Mouse (Mus musculus) kidney, adult 2 months (tissue): ENCODE results near the gene Pabpc1l. TPM values are rescaled to one million over a fixed set of nuclear protein-coding genes. Genes with fewer than 3 reads are reported as not detected.
A peak's percentile ranks its signal among the peaks of the same experiment; 100 is the strongest.
"Not testable (repeated sequence)": the region's sequence is repeated elsewhere in the genome, so short reads cannot be mapped to it uniquely, and the experiment has no call there.

Experiments used
- DNase-seq: peaks from one replicate; pipeline ENCODE4 v3.0.0; 2021
- H3K27ac ChIP-seq: fragments of 200-500 bp; 2 replicates; pipeline ENCODE4 v1.5.1; 2012; ENCODE audit warnings: low read depth, low read length, control low read depth, inconsistent platforms; ENCODE audit not compliant: insufficient read depth
- H3K27me3 ChIP-seq: fragments of 200-500 bp; replicated peaks from 2 replicates; pipeline ENCODE4 v1.6.1; 2012; ENCODE audit warnings: mild to moderate bottlenecking, moderate library complexity, low read length, inconsistent platforms; ENCODE audit not compliant: control insufficient read depth, insufficient read depth
- H3K36me3 ChIP-seq: fragments of 200-500 bp; 2 replicates; pipeline ENCODE4 v1.6.1; 2012; ENCODE audit warnings: mild to moderate bottlenecking, moderate library complexity, low read length, inconsistent platforms; ENCODE audit not compliant: control insufficient read depth, insufficient read depth
- H3K4me1 ChIP-seq: fragments of 200-500 bp; 2 replicates; pipeline ENCODE4 v1.6.1; 2011; ENCODE audit warnings: low read length; ENCODE audit not compliant: control insufficient read depth, insufficient read depth
- H3K4me3 ChIP-seq: fragments of 200-500 bp; 2 replicates; pipeline ENCODE4 v1.5.1; 2011; ENCODE audit warnings: mild to moderate bottlenecking, low read depth, low read length, control low read depth; ENCODE audit not compliant: insufficient read depth
- CTCF ChIP-seq: fragments of 200-500 bp; conservative IDR thresholded peaks from 2 replicates; pipeline ENCODE4 v1.5.1; 2011; ENCODE audit warnings: low read depth, mild to moderate bottlenecking, control low read depth, low read length, moderate library complexity, mixed read lengths; ENCODE audit not compliant: insufficient read depth, insufficient read length
- POLR2A ChIP-seq: fragments of 200-500 bp; IDR thresholded peaks from one replicate; pipeline ENCODE4 v1.6.1; 2011; ENCODE audit warnings: low read depth, low read length, control low read depth
- WGBS: fragments of 180-500 bp; shearing (Covaris S2); methylation state at CpG from one replicate; pipeline ENCODE4 v1.1.7; 2018; 5-methylcytosine and 5-hydroxymethylcytosine counted together
- polyA plus RNA-seq: library from polyadenylated mRNA; depleted of rRNA; stranded (reverse); fragments of >200 nt; gene quantifications from 2 replicates; pipeline ENCODE4 v1.2.3, GENCODE M21; 2012

Gene Pabpc1l
- polyA plus RNA-seq, 1 experiment: 3.7 TPM

DNA sequence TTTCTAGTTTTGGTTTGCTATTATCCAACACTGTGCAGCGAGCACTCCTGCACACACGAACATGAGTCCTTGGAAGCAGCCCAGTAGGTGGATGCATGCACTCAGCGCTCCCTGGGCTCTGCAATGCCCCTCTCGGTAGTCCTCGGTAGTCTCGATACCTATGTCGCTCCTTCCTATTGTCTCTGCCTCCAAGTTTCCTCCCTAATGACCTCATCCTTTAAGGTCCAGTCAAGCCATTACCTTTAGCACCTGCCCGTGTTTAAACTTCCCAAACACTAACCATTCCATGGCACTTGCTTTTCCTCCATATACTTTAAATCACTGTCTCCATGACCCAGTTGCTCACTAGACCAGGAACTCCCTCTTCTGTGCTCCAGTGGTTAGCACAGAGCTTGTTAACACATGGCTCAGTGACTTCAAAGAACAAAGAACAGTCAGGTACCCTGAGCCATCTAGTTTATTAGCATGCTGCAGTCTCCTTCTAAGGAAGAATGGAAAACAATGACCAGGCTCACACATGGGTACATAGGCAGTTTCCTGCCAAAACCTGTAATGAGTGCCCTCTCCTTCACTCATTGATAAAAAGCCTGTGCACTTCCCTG, 34.5 kb downstream of the Pabpc1l start:
- WGBS: 46% methylated on average over 8 of the region's 8 CpGs
- Histone ChIP-seq H3K36me3 (peaks cover 2% of the 10 kb centered on the region), H3K27me3 (no peaks in the 10 kb centered on the region), H3K4me3 (no peak overlapping the region), H3K4me1 (no peaks in the 10 kb centered on the region; the same call in 1 of the 2 replicates), H3K27ac (no peak overlapping the region)
- DNase-seq: peak; percentile 53
- TF ChIP-seq CTCF: no peak
- TF ChIP-seq POLR2A: no peak

DNA sequence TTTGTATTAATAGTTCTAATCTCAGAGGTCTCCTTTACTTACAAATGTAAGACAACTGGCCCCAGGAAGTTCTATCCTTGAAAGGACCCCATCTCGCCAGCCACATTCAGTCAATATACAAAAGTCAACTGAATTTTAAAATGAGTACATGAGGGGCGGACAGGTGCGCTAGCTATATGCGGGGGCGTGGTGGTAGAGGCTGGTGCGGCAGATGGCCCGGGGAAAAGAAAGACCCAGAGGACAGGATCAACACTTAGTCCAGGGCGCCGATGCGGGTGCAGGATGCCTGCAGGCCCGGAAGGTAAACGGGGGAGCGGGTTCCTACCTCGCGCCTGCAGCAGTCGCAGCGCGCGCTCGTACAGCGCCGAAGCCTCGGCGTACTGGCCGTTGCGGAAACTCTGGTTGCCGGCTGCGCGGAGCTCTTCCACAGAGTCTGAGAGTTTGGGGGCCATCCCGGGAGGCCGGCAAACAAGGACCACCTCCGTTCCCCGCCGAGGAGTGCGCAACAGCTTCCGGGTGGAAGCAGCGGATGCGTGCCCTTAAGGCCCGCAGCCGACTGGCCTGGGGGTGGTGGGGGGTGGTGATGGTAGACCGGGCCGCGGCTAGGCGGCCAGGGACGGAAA, 45.0 kb downstream of the Pabpc1l start, which contains the start of gene Stk4:
Gene Stk4 (plus strand): TSS at position 181 of the 623 bp plus-strand sequence.
- Histone ChIP-seq H3K4me3 (peak within 1 kb of the TSS; percentile 86), H3K27me3 (no peaks in the 10 kb centered on the region), H3K36me3 (peaks cover under 1% of the 10 kb centered on the region; the same call in 1 of the 2 replicates), H3K27ac (peak within 1 kb of the TSS; percentile 49; the same call in 1 of the 2 replicates), H3K4me1 (no peaks in the 10 kb centered on the region; the same call in 1 of the 2 replicates)
- no peak for TF ChIP-seq POLR2A
- TF ChIP-seq CTCF: no peak
- DNase-seq: no peak
- under 1% methylated on average over 45 of the region's 45 CpGs for WGBS

DNA sequence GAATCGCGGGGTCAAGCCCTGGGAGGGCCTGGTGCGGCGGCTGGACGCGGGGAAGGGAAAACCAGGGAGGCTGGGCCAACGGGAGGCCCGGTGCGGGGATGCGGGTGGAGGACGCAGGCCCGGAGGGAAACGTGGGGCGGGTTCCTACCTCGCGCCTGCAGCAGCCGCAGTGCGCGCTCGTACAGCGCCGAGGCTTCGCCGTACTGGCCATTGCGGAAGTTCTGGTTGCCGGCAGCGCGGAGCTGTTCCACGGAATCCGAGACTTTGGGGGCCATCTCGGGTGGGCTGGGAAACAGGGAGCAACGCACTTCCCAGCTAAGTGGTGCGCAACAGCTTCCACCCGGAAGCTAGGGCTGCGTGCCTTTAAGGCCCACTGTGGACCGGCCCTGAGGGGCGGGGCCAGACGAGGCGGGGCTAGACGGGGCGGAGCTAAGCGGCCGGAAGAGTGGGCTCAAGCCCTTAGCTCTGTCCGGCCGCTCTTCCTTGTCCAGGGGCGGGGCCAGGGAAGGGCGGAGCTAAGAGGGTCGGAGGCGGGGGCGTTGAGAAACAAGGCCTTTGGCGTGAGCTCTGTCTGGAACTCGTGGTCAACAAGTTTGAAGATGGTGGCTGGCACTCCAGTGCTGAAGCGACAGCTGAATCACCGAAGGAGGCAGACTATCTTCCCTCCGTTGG, 45.7 kb downstream of the Pabpc1l start, which contains the start of gene Tomm34:
Gene Tomm34 (minus strand): TSS at position 405 of the 672 bp plus-strand sequence.
- Histone ChIP-seq H3K36me3 (no peaks in the 10 kb centered on the region), H3K4me3 (peak within 1 kb of the TSS; percentile 86), H3K4me1 (no peaks in the 10 kb centered on the region; the same call in 1 of the 2 replicates), H3K27me3 (no peaks in the 10 kb centered on the region), H3K27ac (peak within 1 kb of the TSS; percentile 49; the same call in 1 of the 2 replicates)
- TF ChIP-seq POLR2A: peak; percentile 97
- TF ChIP-seq CTCF: no peak
- WGBS: under 1% methylated on average over 55 of the region's 55 CpGs
- peak; percentile 98 for DNase-seq

DNA sequence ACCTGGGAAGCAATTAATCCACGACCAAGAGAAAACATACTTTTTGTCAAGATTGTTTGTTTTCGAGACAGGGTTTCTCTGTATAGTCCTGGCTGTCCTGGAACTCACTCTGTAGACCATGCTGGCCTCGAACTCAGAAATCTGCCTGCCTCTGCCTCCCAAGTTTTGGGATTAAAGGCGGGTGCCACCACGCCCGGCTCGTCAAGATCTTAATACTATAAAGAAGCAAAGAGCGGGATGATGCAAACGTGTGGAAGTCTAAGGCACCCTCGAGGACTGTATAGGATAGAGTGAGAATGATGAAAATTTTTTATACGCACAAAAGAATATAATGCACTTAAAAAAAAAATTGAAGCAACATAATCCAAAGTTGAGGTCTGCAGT, 46.2 kb downstream of the Pabpc1l start:
- H3K27ac ChIP-seq: peak overlapping the region; percentile 17; the same call in 1 of the 2 replicates
- WGBS: 77% methylated on average over 11 of the region's 11 CpGs

DNA sequence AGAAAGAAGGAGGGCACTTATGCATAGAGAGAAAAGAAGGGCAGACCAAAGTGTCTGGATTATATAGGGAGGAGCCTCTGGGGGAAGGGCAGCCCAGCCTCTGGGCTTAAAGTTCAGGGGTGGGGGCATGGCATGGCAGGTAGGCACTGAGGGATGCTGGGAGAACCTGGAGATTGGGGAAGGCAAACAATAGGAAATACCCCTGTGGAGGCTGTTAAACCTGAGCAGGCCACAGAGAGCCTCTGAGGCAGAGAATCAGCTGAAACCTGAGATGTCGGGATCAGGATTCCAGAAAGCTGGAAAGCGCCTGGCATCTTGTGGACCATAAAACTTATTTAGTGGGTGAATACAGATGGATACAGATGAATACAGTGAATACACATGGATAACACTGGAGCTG, 46.9 kb downstream of the Pabpc1l start:
- no peak overlapping the region for H3K27ac ChIP-seq
- DNase-seq: no peak
- 81% methylated on average over 2 of the region's 2 CpGs for WGBS

More for the DNA sequence above, 46.2 kb downstream of the Pabpc1l start:
- DNase-seq, H3K4me1 ChIP-seq, H3K4me3 ChIP-seq, H3K36me3 ChIP-seq, H3K27me3 ChIP-seq: not testable (repeated sequence)

DNA sequence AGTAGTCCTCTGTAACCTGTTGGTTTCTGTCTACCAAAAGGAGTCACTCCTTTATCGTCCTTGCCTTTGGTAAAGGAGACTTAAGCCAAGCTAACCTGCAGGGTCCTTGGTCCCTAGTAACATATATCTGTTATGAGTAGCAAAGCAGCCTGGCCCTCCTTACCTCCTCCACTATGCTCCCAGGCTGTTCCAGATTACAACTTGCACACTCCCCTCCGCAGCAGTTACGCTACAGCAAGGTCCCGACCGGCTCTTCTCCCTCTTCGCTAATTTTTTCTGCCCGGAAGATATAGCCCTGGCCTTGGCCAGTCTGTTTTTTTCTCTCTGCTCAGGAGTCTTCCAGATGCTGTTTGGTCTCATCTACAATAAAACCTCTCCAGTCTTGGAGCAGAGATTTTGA, 47.9 kb downstream of the Pabpc1l start:
- no peak overlapping the region for H3K4me3 ChIP-seq
- TF ChIP-seq CTCF (no peak), POLR2A (no peak)
- H3K36me3 ChIP-seq: no peaks in the 10 kb centered on the region
- no peaks in the 10 kb centered on the region; the same call in 1 of the 2 replicates for H3K4me1 ChIP-seq
- no peak overlapping the region for H3K27ac ChIP-seq
- H3K27me3 ChIP-seq: no peaks in the 10 kb centered on the region
- 79% methylated on average over 7 of the region's 7 CpGs for WGBS
- no peak for DNase-seq

More for the DNA sequence above, 46.9 kb downstream of the Pabpc1l start:
- TF ChIP-seq POLR2A (no peak), CTCF (no peak)
- no peaks in the 10 kb centered on the region for H3K36me3 ChIP-seq
- no peaks in the 10 kb centered on the region for H3K27me3 ChIP-seq
- H3K4me3 ChIP-seq: no peak overlapping the region
- no peaks in the 10 kb centered on the region; the same call in 1 of the 2 replicates for H3K4me1 ChIP-seq
